Mouse (Mus musculus): ENCODE measurements around the gene Mapk10.

DNA sequence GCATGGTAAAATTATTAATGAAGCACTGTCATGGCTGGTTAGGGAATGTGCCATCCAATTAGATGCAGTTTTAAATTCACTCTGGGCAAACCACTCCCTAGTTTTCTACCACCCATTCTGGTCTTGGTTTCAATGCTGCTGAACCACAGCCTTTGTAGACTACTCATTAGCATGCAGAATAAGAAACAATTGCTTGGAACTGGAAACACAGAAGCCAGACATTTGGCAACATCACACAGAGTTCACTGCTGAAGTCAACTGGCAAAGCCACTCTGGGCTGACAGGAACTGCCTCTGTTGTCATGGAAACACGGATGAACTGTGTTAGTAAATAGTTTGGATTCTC lies 50.0 kb downstream of the Mapk10 start:
- TF ChIP-seq CTCF (IDR thresholded peaks at IDR 0.05; ENCODE audit: low read depth) (no peak), EP300 (optimal IDR thresholded peaks at IDR 0.05) (no peak)

Measured in stomach, postnatal 0 days (tissue).